Mouse (Mus musculus) cortical plate, adult 2 months (tissue): ENCODE data around the gene Bco1. TPM values are rescaled to one million over a fixed set of nuclear protein-coding genes. Genes with fewer than 3 reads are reported as not detected.

ENCODE experiments used
- H3K27ac ChIP-seq: fragments of 200-500 bp; 2 replicates; pipeline ENCODE4 v1.5.1; 2012; ENCODE audit warnings: low read length, control low read depth, inconsistent platforms; ENCODE audit not compliant: insufficient read depth
- H3K4me1 ChIP-seq: fragments of 200-500 bp; 2 replicates; pipeline ENCODE4 v1.6.1; 2011; ENCODE audit warnings: low read length; ENCODE audit not compliant: control insufficient read depth, insufficient read depth
- H3K4me3 ChIP-seq: fragments of 200-500 bp; 2 replicates; pipeline ENCODE4 v1.5.1; 2011; ENCODE audit warnings: mild to moderate bottlenecking, low read length, control low read depth; ENCODE audit not compliant: insufficient read depth
- CTCF ChIP-seq: fragments of 200-500 bp; IDR thresholded peaks from 2 replicates; pipeline ENCODE4 v1.5.1; 2011; ENCODE audit warnings: mild to moderate bottlenecking, control low read depth, low read length; ENCODE audit not compliant: insufficient read depth; ENCODE audit errors: extremely low read depth
- POLR2A ChIP-seq: fragments of 200-500 bp; IDR thresholded peaks from 2 replicates; pipeline ENCODE4 v1.6.1; 2011; ENCODE audit warnings: mild to moderate bottlenecking, low read length, control low read depth; ENCODE audit not compliant: insufficient read depth; ENCODE audit errors: extremely low read depth
- polyA plus RNA-seq: library from polyadenylated mRNA; depleted of rRNA; stranded (reverse); fragments of >200 nt; gene quantifications from 2 replicates; pipeline ENCODE4 v1.2.3, GENCODE M21; 2012

Bco1 gene
- polyA plus RNA-seq, 1 experiment, result not detected

DNA sequence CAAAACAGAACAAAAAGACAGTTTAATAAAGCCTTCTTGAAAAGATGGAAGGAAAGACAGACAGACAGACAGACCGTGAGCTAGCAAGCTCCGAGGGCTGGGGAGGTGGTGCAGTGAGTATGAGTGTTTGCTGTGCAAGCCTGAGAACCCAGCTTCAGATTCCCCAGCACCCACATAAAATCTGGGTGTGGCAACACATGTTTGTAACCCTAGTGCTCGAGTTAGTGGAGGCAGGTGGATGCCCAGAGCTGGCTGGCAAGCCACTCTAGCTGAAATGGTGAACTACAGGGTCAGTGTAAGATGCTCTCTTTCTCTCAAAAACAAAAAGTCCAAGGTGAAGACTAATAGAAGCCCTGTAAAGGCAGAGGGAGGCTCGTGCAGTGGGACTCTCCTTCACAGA lies 69.3 kb downstream of the Bco1 start:
- no peak for TF ChIP-seq CTCF
- TF ChIP-seq POLR2A, result no peak
- no peak overlapping the region for H3K4me3 ChIP-seq
- no peak overlapping the region for H3K27ac ChIP-seq
- H3K4me1 ChIP-seq, result peaks cover 2% of the 10 kb centered on the region; the same call in 1 of the 2 replicates

DNA sequence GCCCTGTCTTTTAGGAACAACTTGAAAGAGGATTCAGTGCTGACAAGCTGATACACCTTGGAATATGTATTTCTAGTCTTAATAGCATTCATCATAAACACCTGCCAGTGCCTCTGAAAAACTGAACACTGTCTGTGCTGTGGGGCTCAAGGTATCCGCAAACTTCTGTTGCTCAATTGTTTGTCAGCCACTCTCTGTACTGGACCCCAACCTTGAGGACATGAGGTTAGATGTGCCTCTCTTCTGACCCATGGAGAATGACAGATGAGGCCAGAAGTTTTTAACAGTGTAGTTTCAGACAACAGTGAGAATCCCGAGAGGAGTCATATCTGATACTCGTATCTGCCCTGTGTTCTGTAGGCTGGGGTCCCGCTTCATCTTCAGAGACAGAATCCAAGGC lies 69.9 kb downstream of the Bco1 start:
- no peak for TF ChIP-seq CTCF
- TF ChIP-seq POLR2A, result no peak
- Histone ChIP-seq H3K27ac (no peak overlapping the region), H3K4me3 (no peak overlapping the region), H3K4me1 (peaks cover 2% of the 10 kb centered on the region; the same call in 1 of the 2 replicates)

DNA sequence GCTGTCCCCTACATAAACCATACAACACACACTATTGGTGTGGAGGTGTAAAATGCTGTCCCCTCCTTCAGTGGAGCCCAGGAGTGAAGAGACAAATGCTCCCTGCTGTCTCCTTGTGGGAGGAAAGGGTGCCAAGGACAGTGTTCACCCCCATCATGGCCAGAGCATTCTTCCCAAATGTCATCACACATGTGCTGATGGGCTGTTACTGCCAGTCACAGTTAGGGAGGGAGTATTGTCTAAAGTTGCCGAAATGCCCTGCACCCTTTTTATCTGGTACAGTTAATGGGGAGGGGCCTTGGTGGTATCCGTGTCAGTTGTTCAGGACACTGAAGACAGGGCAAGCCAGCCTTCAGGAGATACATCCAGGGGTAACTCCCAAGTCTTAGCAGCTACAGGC lies 70.9 kb downstream of the Bco1 start:
- no peak overlapping the region for H3K27ac ChIP-seq
- peaks cover 2% of the 10 kb centered on the region; the same call in 1 of the 2 replicates for H3K4me1 ChIP-seq
- H3K4me3 ChIP-seq, result no peak overlapping the region
- TF ChIP-seq CTCF (no peak), POLR2A (no peak)

DNA sequence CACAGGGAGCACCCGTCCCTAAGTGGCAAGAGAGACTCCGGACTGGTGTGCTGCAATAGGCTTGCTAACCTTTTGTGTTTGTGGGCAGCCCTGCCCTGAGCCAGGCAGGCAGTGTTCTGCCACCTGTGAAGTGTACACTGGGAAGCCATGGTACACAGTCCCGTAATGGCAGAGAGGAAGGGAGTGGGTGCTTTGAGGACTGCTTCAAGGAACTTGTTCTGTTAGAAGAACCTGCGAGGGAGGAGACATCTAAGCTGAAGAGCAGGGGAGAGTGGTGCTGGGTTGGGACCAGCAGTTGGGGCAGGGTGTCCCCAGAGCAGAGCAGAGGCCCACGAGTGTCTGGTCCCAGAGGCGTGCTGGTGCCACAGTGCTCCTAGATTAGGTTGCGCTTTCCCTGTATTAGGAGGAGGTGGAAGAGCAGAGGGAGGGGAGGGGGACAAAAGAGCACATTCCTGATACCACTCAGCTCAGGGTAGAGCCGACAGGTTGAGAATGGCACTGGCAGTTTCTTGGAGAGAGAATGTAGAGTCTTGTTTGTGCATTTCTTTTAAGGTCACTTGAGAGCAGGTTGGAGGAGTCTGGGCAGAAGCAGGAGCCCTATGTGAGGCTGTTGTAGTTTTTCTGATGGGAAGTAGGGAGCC lies 71.7 kb downstream of the Bco1 start:
- no peak for TF ChIP-seq CTCF
- TF ChIP-seq POLR2A, result no peak
- peaks cover 2% of the 10 kb centered on the region; the same call in 1 of the 2 replicates for H3K4me1 ChIP-seq
- no peak overlapping the region for H3K27ac ChIP-seq
- no peak overlapping the region for H3K4me3 ChIP-seq

DNA sequence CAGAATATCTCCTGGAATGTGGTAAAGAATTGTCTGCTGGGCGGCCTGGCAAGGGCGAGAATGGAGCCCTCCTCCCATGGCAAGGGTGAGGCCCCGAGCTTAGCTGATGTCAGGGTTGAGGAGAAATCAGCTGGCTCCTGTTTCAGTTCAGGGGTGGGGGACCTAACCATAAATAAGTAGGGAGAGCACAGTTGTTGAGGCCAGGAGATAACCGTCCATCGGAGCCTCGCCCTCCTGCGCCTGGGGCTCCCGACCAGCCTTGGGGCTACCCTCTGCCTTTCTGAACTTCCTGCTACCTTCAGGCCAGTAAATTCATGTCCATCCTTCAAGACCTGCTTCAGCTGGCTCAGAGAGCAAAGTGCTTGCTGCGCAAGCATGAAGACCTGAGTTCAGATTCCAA lies 72.7 kb downstream of the Bco1 start:
- H3K4me1 ChIP-seq, result peaks cover 2% of the 10 kb centered on the region; the same call in 1 of the 2 replicates
- no peak overlapping the region for H3K27ac ChIP-seq
- no peak for TF ChIP-seq CTCF
- TF ChIP-seq POLR2A, result no peak

DNA sequence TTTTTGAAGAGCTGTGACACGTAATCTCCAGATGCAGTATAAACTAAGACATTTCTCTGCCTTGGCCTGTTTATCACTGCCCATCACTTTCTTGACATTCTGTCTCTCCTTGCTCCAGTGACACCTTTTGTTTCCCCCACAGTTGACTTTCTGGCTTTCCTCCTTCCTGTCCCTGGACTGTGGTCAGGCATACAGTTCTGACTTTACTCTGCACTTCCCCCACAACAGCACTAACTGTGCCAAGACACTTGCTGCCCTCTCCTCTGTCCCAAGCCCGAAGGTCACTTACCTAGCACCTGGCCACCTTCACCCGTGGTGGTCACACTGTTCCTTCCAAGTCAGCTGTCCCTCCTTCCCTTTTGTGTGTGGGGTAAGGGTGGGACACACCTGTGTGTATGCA lies 76.2 kb downstream of the Bco1 start:
- no peak overlapping the region for H3K4me3 ChIP-seq
- H3K27ac ChIP-seq, result no peak overlapping the region
- H3K4me1 ChIP-seq, result peaks cover 2% of the 10 kb centered on the region; the same call in 1 of the 2 replicates
- TF ChIP-seq POLR2A, result no peak
- no peak for TF ChIP-seq CTCF

More for the DNA sequence above, 72.7 kb downstream of the Bco1 start:
- no peak overlapping the region for H3K4me3 ChIP-seq

DNA sequence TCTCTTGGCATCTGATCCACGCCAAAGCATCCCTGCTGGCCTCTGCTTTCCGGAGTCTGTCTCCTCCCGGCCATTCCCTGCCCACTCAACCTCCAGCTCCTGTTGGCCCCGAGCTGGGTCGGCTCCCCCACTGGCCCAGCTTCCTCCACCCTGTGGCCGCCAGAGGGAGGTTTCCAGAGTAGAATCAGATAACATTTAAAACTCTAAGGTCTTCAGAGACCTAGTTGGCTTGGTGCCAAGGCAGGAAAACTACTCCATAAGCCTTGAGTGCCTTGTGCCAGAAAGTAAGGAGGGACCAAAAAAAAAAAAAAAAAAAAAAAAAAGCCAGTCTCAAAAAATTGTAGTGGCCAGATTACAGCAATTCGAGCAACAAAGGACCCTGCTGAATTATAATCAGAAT lies 77.2 kb downstream of the Bco1 start:
- Histone ChIP-seq H3K4me1 (peaks cover 2% of the 10 kb centered on the region; the same call in 1 of the 2 replicates), H3K27ac (no peak overlapping the region), H3K4me3 (no peak overlapping the region)
- TF ChIP-seq POLR2A, result no peak

DNA sequence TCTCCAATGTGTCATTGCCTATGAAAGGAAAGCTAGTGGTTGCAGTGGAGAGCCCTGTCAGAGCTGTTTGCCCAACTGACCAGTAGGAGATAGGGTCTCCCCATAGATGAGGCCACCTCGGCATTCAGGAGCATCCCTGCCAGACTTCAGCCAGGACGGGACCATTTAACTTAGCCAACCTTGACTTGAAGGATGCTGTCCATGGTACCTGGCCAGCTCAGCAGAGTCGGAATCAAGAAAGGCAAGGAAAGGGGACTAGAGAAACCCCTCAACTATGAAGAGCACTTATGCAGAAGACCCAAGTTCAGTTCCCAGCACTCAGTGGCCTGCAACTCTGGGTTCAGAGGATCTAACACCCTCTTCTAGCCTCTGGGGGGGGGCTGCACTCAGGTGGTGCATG lies 78.0 kb downstream of the Bco1 start:
- H3K4me3 ChIP-seq, result no peak overlapping the region
- TF ChIP-seq CTCF (no peak), POLR2A (no peak)
- H3K4me1 ChIP-seq, result peaks cover 2% of the 10 kb centered on the region; the same call in 1 of the 2 replicates
- no peak overlapping the region for H3K27ac ChIP-seq

DNA sequence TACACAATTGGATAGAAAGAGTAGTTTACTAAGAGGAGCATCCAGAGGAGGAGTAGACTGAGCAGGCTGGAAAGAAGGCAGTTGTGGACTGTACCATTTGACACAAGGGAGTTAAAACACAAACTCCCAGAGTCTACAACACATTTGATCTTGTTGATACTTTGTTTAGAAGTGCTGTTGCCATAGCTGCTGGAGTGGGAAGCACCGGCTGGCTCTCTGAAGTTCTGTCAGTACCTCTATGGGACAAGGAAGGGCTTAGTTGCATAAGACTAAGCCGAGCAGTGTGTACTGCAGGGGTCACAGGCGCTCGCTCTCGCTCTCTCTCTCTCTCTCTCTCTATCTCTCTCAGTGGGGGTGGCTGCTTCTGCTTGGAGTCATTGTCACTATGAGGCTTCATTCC lies 78.9 kb downstream of the Bco1 start:
- H3K4me3 ChIP-seq, result no peak overlapping the region
- no peak for TF ChIP-seq CTCF
- TF ChIP-seq POLR2A, result no peak
- H3K27ac ChIP-seq, result no peak overlapping the region
- peaks cover 2% of the 10 kb centered on the region; the same call in 1 of the 2 replicates for H3K4me1 ChIP-seq

DNA sequence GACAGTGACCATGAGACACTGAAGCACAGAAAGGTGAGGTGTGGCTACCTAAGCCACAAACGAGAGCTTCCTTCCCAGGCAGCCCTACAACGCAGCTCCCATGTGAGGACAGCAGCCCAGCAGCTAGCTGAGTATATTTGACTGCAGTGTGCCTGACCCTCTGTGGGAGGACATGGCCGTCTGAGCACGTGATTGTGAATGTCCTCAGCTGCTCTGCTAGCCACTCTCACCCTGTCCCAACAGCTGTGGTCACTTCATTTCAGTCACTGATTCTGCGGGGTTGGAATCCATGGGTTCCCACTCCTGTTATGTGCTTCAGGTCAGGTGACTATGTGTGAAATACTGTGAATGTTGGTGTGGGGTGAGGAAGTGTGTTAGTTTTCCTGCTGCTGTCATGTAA lies 80.7 kb downstream of the Bco1 start:
- TF ChIP-seq POLR2A, result no peak
- H3K4me3 ChIP-seq, result no peak overlapping the region
- H3K4me1 ChIP-seq, result no peaks in the 10 kb centered on the region
- no peak overlapping the region for H3K27ac ChIP-seq
